Mouse (Mus musculus) activated CD4-positive, CD25-positive, alpha-beta regulatory T cell, adult 4 months (primary cell): ENCODE results near the gene Zfp948. TPM values are rescaled to one million over a fixed set of nuclear protein-coding genes. Genes with fewer than 3 reads are reported as not detected.
"Not testable (repeated sequence)": the region's sequence is repeated elsewhere in the genome, so short reads cannot be mapped to it uniquely, and the experiment has no call there.

Experiments used
- ATAC-seq: one replicate; pipeline ENCODE4 v1.8.0; 2017
- polyA plus RNA-seq, 2 experiments: library from polyadenylated mRNA; unstranded; fragments of 100-300 nt; shearing (Covaris generic); gene quantifications; one replicate each; pipeline ENCODE4 v1.2.1; 2017

The Zfp948 gene
- polyA plus RNA-seq: 1 to 10 TPM; 2.6 to 7.1 TPM

DNA sequence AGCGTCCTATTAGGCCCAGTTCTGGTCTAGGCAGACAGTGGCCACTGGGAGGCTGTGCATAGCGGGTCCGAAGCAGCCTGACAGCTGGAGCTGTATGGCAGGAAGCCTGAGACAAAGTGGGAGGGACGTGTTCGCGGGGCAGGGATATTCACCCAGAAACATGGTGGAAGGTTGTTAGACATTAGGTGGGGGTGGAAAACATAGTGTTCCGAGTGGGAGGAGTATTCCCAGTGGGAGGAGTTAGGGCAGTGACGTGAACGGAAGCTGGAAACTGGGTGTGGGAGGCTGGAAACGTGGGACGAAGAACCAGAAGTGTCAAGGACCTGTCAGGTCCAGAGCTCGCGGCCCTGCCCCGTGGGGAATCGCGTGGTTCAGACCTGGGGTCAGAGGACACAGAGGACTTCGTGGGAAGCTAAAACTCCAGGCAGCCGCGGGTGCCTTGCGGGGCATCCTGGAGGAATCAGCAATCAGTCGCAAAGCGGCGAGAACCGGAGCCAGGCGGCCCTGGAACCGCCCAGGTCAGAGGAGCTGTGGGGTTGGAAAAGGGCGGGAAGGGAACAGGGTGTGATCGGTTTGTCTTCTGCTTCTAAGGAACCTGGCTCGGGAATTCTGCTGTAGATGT lies at the start of gene Zfp948:
Gene Zfp948 (plus strand): TSS at position 281 of the 622 bp plus-strand sequence.
- ATAC-seq: peak; percentile 54

- ATAC-seq: peak; percentile 4
Observed at GRCm38 (mm10) chr17:21517130-21517671, 49.6 kb upstream of the Zfp948 start.

DNA sequence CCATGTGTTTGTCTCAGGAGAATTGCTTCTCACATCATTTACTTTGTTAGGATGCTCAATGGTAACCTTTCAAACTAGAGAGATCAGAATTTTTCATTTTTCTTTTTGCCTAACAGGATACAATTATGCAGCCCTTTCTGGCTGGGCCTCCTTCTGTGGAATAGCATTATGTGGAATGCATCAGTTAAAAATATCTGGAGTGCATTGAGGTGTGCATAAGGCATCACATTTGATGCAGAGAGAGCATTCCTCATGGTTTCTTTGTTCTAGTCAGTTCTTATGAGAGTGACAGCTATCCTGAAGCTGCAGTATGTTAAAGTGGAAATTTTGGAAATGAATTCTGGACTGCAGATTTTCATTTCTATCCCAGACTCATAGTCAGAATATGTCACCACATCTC lies 40.5 kb upstream of the Zfp948 start:
- ATAC-seq: no peak

- no peak for ATAC-seq
Observed at GRCm38 (mm10) chr17:21530645-21531330, 36.0 kb upstream of the Zfp948 start.

GRCm38 (mm10) chr17:21531621-21532020 lies 35.2 kb upstream of the Zfp948 start:
- ATAC-seq: no peak

GRCm38 (mm10) chr17:21532101-21532951 lies 34.5 kb upstream of the Zfp948 start:
- ATAC-seq: peak; percentile 16

DNA sequence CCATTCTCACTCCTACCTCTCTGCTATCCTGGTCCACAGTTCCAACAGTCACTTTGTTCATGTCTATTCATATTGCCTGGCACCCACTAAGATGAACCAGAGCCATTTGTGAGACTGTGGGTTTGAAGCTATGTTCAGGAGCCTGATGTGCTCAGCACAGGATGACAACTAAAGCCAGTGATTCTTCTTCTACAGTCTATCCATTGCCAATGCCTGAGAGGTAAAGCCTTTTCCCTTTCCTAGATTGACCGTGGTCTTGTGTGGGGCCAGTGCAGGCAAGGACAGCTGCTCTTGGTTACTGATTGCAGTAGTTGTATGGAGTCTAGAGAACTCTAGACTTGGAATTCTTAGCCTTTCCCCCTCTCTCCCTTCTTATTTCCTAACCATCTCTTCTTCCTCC lies 32.8 kb upstream of the Zfp948 start:
- no peak for ATAC-seq

DNA sequence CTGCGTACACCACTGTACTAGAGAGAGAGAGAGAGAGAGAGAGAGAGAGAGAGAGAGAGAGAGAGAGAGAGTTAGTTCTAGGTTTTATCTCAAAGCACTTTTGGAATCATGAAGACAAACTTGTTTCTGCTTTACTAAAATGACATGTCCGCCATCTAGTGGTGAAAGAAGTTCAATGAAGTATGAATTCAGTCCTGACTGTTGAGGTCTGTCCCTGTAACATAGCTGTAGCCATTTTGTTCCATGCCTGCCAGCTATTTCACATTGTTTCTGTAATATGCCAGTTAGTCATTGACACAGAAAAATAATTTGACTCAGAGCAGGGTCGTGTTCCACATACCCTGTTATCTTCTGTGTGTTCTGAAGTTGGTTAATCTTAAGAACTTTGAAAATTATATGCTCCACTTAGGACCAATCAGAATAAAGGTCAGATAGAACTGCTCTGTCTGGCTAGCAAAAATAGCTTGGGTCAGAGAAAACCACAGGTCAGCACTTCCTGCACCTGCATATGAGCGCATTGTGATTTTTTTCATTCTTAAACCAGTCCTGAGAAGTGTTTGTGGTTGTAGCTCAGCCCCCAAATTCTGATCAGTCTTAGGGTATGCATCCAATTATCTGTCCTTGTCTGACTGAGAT lies 32.2 kb upstream of the Zfp948 start:
- peak; percentile 66 for ATAC-seq

- peak; percentile 64 for ATAC-seq
Observed at GRCm38 (mm10) chr17:21535096-21536001, 31.5 kb upstream of the Zfp948 start, which contains the start of gene Zfp52. Zfp52 (plus strand) TSS chr17:21535539.

GRCm38 (mm10) chr17:21536096-21536495 lies 30.7 kb upstream of the Zfp948 start:
- no peak for ATAC-seq

DNA sequence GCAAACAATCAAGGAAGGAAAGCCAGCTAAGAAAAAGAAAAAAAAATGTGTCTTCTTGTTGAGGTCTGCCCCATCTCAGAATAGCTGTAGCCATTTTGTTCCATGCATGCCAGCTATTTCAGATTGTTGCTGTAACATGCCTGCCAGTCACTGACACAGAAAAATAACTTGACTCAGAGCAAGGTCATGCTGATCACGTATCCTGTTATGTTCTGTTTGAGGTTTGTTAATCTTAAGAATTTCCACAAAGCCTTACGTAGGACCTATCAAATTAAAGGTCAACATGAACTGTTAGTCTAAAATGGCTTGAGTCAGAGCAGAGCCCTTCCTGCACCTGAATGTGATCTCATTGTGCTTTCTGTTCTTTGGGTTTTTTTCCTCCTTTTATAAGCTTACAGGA lies 30.1 kb upstream of the Zfp948 start:
- no peak for ATAC-seq

- ATAC-seq: no peak
Observed at GRCm38 (mm10) chr17:21557831-21558230, 9.0 kb upstream of the Zfp948 start.

DNA sequence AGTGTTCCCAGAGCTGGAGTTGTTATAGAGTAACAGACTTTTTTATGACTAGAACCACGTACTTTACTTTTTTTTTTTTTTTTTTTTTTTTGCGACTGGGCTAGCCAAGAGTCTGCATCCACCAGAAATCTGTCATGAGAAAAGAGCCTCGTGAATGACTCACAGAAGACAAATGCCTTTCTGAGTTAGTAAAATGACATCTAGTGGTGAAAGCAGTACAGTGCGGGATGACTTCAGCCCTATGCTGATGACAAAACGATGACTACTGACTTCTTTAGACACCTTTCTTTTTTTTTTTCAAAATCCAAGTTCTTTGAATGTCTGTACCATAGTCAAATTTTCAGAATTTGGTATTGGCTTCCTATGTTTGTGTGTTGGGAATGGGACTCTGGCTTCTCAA lies 588 bp upstream of the Zfp948 start:
- ATAC-seq: peak; percentile 93

DNA sequence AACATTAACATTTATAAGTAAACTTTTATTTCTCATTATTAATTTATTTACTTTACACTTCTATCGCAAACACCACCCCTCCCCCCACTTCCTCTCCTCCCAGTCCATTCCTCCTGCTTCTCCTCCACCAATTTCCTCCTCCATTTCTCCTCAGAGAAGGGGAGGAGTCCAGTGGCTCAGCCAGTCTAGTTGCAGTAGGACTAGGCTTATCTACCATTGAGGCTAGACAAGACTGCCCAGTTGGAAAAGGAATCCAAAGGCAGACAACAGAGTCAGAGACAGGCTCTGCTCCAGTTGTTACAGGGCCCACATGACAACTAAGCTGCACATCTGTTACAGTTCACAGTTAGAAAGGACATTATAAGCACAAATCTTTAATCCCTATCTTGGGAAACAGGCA lies 888 bp downstream of the Zfp948 start:
- no peak for ATAC-seq

- ATAC-seq: no peak
Observed at GRCm38 (mm10) chr17:21579080-21579479, 12.3 kb downstream of the Zfp948 start.

DNA sequence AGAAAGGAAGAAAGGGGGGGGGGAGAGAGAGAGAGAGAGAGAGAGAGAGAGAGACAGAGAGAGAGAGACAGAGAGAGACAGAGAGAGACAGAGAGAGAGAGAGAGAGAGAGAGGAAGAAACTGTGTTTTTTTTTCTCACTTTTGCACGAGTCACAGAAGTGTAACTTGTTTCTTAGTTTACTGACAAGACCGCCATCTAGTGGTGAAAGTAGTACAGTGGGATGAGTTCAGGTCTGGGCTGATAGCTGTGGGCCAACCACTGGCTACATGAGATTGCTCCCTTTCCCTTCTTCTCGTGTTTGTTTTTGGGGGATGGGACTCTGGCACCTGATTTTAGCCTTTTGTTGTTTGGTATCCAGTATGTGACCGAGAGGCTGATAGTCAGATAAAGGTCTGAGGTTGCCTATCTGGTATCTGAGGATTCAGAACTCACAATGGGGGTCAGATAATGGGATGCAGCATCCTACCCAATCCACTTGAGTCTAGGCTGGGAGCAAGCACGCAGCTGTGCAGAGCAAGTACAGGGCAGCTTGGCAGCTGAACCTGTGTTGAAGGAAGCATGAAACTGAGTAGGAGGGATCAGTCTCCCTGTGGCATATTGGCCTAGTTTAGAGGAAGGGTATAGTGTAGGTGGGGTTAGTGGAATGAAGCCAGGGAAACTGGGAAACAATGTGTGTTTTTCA lies 12.8 kb downstream of the Zfp948 start:
- ATAC-seq: peak; percentile 91

GRCm38 (mm10) chr17:21585521-21585920 lies 18.7 kb downstream of the Zfp948 start:
- ATAC-seq: no peak

DNA sequence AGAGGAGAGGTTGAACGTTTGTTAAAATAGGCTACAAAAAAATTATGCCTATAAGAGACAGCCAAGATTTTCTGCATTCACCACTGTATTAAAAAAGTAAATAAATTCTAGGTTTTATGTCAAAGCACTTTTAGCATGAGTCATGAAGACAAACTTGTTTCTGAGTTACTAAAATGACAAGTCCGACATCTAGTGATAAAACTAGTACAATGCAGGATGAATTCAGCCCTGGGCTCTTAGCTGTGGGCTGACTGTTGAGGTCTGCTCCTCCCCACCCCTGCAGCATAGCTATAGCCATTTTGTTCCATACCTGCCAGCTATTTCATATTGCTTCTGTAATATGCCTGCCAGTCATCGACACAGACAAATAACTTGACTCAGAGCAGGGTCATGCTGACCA lies 49.5 kb downstream of the Zfp948 start:
- ATAC-seq: no peak

DNA sequence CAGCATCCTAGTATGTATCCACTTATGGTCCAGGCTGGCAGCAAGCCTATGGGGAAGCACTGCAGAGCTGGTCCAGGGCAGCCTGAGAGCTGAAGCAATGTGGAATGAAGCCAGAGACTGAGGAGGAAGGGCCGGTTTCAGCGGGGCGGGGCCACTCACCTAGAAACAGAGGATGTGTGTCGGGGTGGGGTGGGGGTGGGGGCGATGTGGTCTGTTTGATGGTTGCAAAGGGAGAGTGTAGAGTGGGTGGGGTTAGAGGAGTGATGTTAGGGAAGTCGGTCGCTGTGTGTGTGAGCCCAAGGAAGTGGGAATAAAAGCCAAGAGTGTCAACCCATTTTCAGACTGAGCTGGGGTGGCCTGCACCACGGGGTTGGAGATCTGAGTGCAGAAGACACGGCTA lies 50.5 kb downstream of the Zfp948 start:
- ATAC-seq: no peak

GRCm38 (mm10) chr17:21623647-21624046 lies 56.8 kb downstream of the Zfp948 start:
- no peak for ATAC-seq

DNA sequence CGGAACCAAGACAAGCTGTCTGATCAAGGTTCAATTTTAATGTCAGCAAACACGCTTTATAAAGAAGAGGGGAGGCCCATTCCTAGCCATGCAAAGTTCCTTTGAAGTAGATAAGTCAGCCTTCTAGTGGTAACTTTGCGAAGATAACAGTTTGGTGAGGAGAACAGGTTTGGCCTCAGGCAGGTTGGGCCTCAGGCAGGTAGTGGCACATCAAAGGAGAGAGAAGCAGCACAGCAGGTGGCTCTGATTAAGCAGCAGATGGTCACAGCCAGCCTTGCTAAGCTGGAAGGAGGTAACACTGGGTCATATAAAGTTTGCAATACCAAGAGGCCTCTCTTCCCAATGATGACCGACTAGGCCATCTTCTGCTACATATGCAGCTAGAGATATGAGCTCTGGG lies 69.0 kb downstream of the Zfp948 start:
- ATAC-seq: not testable (repeated sequence)
